Mouse (Mus musculus) lung, embryonic 14.5 days (tissue): Measurements from ENCODE around the gene Zfp940. TPM values are rescaled to one million over a fixed set of nuclear protein-coding genes. Genes with fewer than 3 reads are reported as not detected.
A peak's percentile ranks its signal among the peaks of the same experiment; 100 is the strongest.

Experiments used
- ATAC-seq: fragments of 200-750 bp; cut with Nextera tagmentation; 2 replicates; pipeline ENCODE4 v1.8.0; 2017; ENCODE audit warnings: mild to moderate bottlenecking, moderate TSS enrichment, moderate library complexity; ENCODE audit not compliant: insufficient read depth
- DNase-seq: peaks from one replicate; pipeline ENCODE4 v3.0.0-alpha.2; 2015
- H3K27ac ChIP-seq: fragments of 300-500 bp; sonication (generic); 2 replicates; pipeline ENCODE4 v1.5.1; 2014; ENCODE audit warnings: low read depth, mild to moderate bottlenecking, moderate library complexity
- H3K27me3 ChIP-seq: fragments of 300-500 bp; sonication (generic); 2 replicates; pipeline ENCODE4 v1.6.1; 2014; ENCODE audit warnings: low read length, control low read depth; ENCODE audit not compliant: insufficient read depth
- H3K36me3 ChIP-seq: fragments of 300-500 bp; sonication (generic); 2 replicates; pipeline ENCODE4 v1.6.1; 2014; ENCODE audit warnings: control low read depth; ENCODE audit not compliant: insufficient read depth
- H3K4me1 ChIP-seq: fragments of 300-500 bp; sonication (generic); 2 replicates; pipeline ENCODE4 v1.6.1; 2014; ENCODE audit warnings: antibody characterized with exemption, control low read depth; ENCODE audit not compliant: insufficient read depth
- H3K4me2 ChIP-seq: fragments of 300-500 bp; sonication (generic); 2 replicates; pipeline ENCODE4 v1.6.1; 2014; ENCODE audit warnings: mild to moderate bottlenecking
- H3K4me3 ChIP-seq: fragments of 300-500 bp; sonication (generic); 2 replicates; pipeline ENCODE4 v1.5.1; 2014; ENCODE audit warnings: low read depth, low read length
- H3K9ac ChIP-seq: fragments of 300-500 bp; sonication (generic); 2 replicates; pipeline ENCODE4 v1.6.1; 2014
- H3K9me3 ChIP-seq: fragments of 300-500 bp; sonication (generic); 2 replicates; pipeline ENCODE4 v1.6.1; 2016; ENCODE audit warnings: low read depth, low read length, control low read depth
- CTCF ChIP-seq: IDR thresholded peaks from 2 replicates; pipeline ENCODE4 v1.5.1; 2016; ENCODE audit warnings: antibody characterized with exemption, low read depth
- WGBS: fragments of 180-500 bp; shearing (Covaris S2); extraction: QIAGEN DNeasy Blood & Tissue Kit; methylation state at CpG from one replicate; pipeline ENCODE4 v1.1.7; 2014; 5-methylcytosine and 5-hydroxymethylcytosine counted together
- polyA plus RNA-seq: library from polyadenylated mRNA; unstranded; fragments of >200 nt; fragmentation: Nextera tagmentation; extraction: Ambion mirVana; gene quantifications from 2 replicates; pipeline ENCODE4 v1.2.1, GENCODE M21; 2014

Zfp940 gene
- polyA plus RNA-seq, 1 experiment from 2014 or later = 6.0 TPM

DNA sequence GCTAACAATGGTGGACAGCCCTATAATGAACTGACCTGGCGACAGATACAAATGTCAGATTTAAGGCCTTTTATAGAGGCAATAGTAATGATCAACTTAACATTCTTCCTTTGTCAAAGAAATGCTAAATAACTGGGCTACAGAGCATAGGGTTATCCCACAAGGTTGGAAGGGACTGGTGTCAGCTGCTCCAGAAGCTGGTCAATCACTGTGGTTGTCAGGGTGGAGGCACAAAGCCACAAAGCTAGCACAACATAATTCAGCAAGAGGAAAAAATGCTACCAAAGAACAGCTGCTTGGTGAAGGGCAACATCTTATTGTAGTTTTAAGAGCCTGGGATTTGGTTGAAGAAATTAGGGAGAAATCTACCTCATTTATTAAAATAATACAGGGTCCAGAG lies 41.2 kb downstream of the Zfp940 start:
- no peak for TF ChIP-seq CTCF
- Histone ChIP-seq H3K4me3 (no peak overlapping the region), H3K27me3 (no peaks in the 10 kb centered on the region), H3K27ac (no peak overlapping the region), H3K4me2 (no peak overlapping the region), H3K9me3 (no peaks in the 10 kb centered on the region), H3K4me1 (peaks cover 8% of the 10 kb centered on the region; the same call in 1 of the 2 replicates), H3K9ac (no peak overlapping the region), H3K36me3 (no peaks in the 10 kb centered on the region)
- 88% methylated on average over 1 of the region's 1 CpGs for WGBS
- ATAC-seq = no peak
- no peak for DNase-seq

DNA sequence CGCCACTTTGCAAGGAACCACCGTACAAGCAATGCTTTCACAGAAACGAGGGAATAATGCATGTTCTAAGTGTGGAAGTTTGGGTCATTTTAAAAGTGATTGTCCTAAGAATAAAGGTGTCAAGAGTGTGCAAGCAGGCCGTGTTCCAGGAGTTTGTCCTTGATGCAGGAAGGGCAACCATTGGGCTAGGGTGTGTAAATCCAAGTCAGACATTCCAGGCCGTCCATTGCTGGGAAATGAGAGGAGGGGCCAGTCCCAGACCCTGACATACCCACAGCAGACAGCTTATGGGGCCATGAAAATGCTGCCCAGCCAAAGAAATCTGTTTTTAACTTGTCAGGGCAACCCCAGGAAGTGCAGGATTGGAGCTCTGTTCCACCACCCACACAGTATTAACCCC lies 46.4 kb downstream of the Zfp940 start:
- Histone ChIP-seq H3K27ac (no peak overlapping the region), H3K4me2 (no peak overlapping the region), H3K9me3 (no peaks in the 10 kb centered on the region), H3K27me3 (no peaks in the 10 kb centered on the region), H3K4me3 (no peak overlapping the region), H3K36me3 (no peaks in the 10 kb centered on the region), H3K4me1 (no peaks in the 10 kb centered on the region), H3K9ac (no peak overlapping the region)
- WGBS = 78% methylated on average over 5 of the region's 5 CpGs
- no peak for TF ChIP-seq CTCF
- ATAC-seq = no peak
- DNase-seq = no peak

DNA sequence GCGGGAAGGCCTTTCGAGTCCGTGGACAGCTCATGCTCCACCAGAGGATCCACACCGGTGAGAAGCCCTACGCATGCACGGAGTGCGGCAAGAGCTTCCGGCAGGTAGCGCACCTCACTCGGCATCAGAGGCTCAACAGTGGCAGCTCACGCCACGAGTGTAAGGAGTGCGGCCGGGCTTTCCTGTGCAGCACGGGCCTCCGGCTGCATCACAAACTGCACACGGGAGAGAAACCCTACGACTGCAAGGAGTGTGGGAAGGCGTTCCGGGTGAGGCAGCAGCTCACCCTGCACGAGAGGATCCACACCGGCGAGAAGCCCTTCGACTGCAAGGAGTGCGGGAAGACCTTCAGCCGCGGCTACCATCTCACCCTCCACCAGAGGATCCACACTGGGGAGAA lies 60.6 kb downstream of the Zfp940 start:
- H3K36me3 ChIP-seq = peaks cover 60% of the 10 kb centered on the region
- WGBS = 34% methylated on average over 27 of the region's 27 CpGs
- DNase-seq = no peak

DNA sequence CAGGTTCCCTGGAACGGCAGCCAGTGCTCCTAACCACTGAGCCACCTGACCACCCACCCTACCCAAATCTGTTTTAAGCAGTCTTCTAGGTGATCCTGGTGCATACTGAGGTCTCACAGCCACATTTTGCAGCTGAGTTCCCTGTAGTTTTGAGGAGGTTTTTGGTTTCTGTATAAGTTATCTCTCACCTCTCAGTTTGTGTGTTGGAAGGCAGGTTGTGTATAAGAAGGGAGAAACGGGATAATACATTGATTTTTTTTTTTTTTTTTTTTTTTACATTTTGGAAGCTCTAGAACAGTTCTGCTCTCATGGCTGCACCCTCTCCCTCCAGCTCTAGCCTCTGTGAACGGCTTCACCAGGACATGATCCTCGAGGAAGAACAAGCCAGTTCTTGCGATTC lies 67.6 kb downstream of the Zfp940 start:
- DNase-seq = no peak
- 66% methylated on average over 5 of the region's 5 CpGs for WGBS
- Histone ChIP-seq H3K27ac (no peak overlapping the region), H3K9ac (peak overlapping the region; percentile 38), H3K4me2 (peak overlapping the region; percentile 69), H3K4me1 (peaks cover 8% of the 10 kb centered on the region; the same call in 1 of the 2 replicates), H3K36me3 (peaks cover 36% of the 10 kb centered on the region), H3K4me3 (peak overlapping the region; percentile 81), H3K27me3 (no peaks in the 10 kb centered on the region), H3K9me3 (no peaks in the 10 kb centered on the region)
- ATAC-seq = no peak
- no peak for TF ChIP-seq CTCF

More for the DNA sequence above, 60.6 kb downstream of the Zfp940 start:
- Histone ChIP-seq H3K9me3 (0 out of 2 replicates have a peak, but pooled peaks cover 5% of the 10 kb centered on the region), H3K4me3 (peak overlapping the region; percentile 4; the same call in 1 of the 2 replicates), H3K27me3 (no peaks in the 10 kb centered on the region), H3K9ac (no peak overlapping the region), H3K4me1 (no peaks in the 10 kb centered on the region), H3K27ac (no peak overlapping the region), H3K4me2 (no peak overlapping the region)
- ATAC-seq = no peak
- no peak for TF ChIP-seq CTCF

DNA sequence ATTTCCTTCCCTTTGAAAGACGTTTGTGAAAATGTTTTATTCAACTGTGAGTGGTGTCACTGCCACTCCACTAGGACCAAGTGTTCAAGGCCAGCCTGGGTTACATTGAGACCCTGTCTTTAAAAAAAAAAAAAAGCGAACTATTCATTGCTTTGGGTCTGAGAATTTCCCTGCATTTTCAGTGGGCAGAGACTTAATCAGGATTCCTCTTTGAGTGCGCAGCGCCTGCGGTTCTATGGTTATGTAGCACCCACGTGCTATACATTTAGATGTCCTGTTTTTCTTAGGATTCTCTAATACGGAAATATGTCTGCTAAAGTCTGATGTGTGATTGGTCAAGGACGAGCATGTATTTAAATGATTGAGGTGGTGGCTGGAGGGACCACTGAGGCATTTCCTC lies 68.4 kb downstream of the Zfp940 start:
- Histone ChIP-seq H3K4me3 (peak overlapping the region; percentile 81), H3K27ac (no peak overlapping the region), H3K9me3 (no peaks in the 10 kb centered on the region), H3K4me1 (peaks cover 8% of the 10 kb centered on the region; the same call in 1 of the 2 replicates), H3K9ac (peak overlapping the region; percentile 86), H3K27me3 (no peaks in the 10 kb centered on the region), H3K4me2 (peak overlapping the region; percentile 69), H3K36me3 (peaks cover 29% of the 10 kb centered on the region)
- no peak for TF ChIP-seq CTCF
- DNase-seq (peak; percentile 36), ATAC-seq (no peak)
- WGBS = 37% methylated on average over 8 of the region's 8 CpGs

DNA sequence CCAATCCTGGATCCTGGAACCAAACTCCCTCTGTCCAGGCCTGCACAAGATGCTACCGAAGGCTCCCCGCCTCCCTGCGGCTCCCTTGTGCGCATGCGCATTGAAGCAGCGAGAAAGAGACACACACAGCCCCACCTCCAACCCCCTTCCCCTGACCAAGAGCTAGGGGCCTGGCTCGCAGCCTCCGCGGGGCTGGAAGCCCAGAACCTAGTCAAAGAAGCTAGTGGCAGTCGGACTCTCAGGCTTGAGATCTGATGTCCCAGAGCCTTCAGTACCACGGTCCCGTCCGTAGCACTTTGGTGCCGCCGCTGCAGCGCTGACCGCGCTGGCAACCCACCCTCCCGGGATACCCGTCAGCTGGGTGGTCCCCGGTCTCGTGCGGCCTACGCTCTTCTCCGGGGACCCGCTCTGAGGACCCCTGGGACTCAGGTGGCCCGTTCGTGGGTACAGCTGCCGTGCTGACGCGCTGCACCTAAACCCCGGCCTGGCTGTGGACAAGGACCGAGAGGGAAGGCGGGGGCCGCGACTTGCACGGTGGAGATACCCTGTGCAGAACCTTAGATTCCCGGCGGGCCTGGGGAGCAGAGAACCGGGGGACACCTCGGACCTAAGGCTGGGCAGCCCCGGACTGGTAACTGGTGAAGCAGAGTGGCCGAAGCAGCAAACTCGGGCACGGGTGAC lies 69.5 kb downstream of the Zfp940 start, which contains the start of gene Zfp30:
Zfp30 (plus strand) TSS at position 128 of the 681 bp plus-strand sequence.
- no peak for TF ChIP-seq CTCF
- WGBS = under 1% methylated on average over 45 of the region's 45 CpGs
- no peaks in the 10 kb centered on the region for H3K27me3 ChIP-seq
- peak within 1 kb of the TSS; percentile 81 for H3K4me3 ChIP-seq
- H3K9me3 ChIP-seq = no peaks in the 10 kb centered on the region
- H3K4me1 ChIP-seq = peaks cover 8% of the 10 kb centered on the region; the same call in 1 of the 2 replicates
- H3K27ac ChIP-seq = peak within 1 kb of the TSS; percentile 86
- ATAC-seq (peak; percentile 99), DNase-seq (peak; percentile 96)
- peak within 1 kb of the TSS; percentile 69 for H3K4me2 ChIP-seq
- H3K9ac ChIP-seq = peak within 1 kb of the TSS; percentile 86
- H3K36me3 ChIP-seq = peaks cover 20% of the 10 kb centered on the region

Other genes with a start within 250 kb of the Zfp940 start
- 0.14 and 0.30 TPM in 2 replicates for gene Catsperg2, start 126.6 kb downstream of the Zfp940 start, polyA plus RNA-seq
- gene Zfp84, start 85.1 kb downstream of the Zfp940 start, polyA plus RNA-seq = 14.3 and 14.5 TPM in 2 replicates
- 7.7 and 7.8 TPM in 2 replicates for gene Zfp30, start 69.7 kb downstream of the Zfp940 start, polyA plus RNA-seq
- gene Zfp790, start 37.6 kb downstream of the Zfp940 start, polyA plus RNA-seq = 13.5 and 14.0 TPM in 2 replicates
- gene Zfp420, start 6.3 kb upstream of the Zfp940 start, polyA plus RNA-seq = 6.5 and 8.6 TPM in 2 replicates
- 11.3 and 12.6 TPM in 2 replicates for gene Zfp27, start 52.9 kb upstream of the Zfp940 start, polyA plus RNA-seq
- gene Zfp383, start 54.6 kb upstream of the Zfp940 start, polyA plus RNA-seq = 4.6 and 5.7 TPM in 2 replicates
- gene Zfp74, start 100.4 kb upstream of the Zfp940 start, polyA plus RNA-seq = 12.4 and 13.2 TPM in 2 replicates
- 18.5 and 21.0 TPM in 2 replicates for gene Zfp568, start 130.3 kb upstream of the Zfp940 start, polyA plus RNA-seq
- 3.8 and 4.2 TPM in 2 replicates for gene Zfp14, start 197.7 kb upstream of the Zfp940 start, polyA plus RNA-seq
- 4.5 and 5.1 TPM in 2 replicates for gene Zfp82, start 219.2 kb upstream of the Zfp940 start, polyA plus RNA-seq
- gene Gm26920, start 236.7 kb upstream of the Zfp940 start, polyA plus RNA-seq = 1.7 and 2.0 TPM in 2 replicates
- gene Zfp566, start 236.9 kb upstream of the Zfp940 start, polyA plus RNA-seq = 10.3 and 10.9 TPM in 2 replicates
- gene Zfp260, start 241.1 kb upstream of the Zfp940 start, polyA plus RNA-seq = 120 and 128 TPM in 2 replicates